Mouse (Mus musculus) naive thymus-derived CD4-positive, alpha-beta T cell, adult 2 months (primary cell): ENCODE results near the gene Atp6v1d.

Experiments used
- DNase-seq: peaks from one replicate; pipeline ENCODE4 v3.0.0-alpha.2; 2011; ENCODE audit warnings: low read depth

The Atp6v1d gene

GRCm38 (mm10) chr12:78861496-78862253, at the start of gene Atp6v1d, which contains the start of gene Eif2s1:
Gene Atp6v1d (minus strand): TSS chr12:78861638.
Gene Eif2s1 (plus strand): TSS chr12:78861819.
- DNase-seq: peak; percentile 98

- DNase-seq: no peak
Observed at GRCm38 (mm10) chr12:78910684-78911461, 49.4 kb upstream of the Atp6v1d start.

- no peak for DNase-seq
Observed at GRCm38 (mm10) chr12:78908081-78908605, 46.7 kb upstream of the Atp6v1d start.

- DNase-seq: peak; percentile 50
Observed at GRCm38 (mm10) chr12:78906707-78907162, 45.3 kb upstream of the Atp6v1d start, which contains the start of gene Plek2. Gene Plek2 (minus strand): TSS chr12:78906964.

GRCm38 (mm10) chr12:78904499-78904898, 43.1 kb upstream of the Atp6v1d start:
- DNase-seq: no peak

- DNase-seq: no peak
Observed at GRCm38 (mm10) chr12:78903313-78903712, 41.9 kb upstream of the Atp6v1d start.

- DNase-seq: no peak
Observed at GRCm38 (mm10) chr12:78901467-78901866, 40.0 kb upstream of the Atp6v1d start.

GRCm38 (mm10) chr12:78897861-78898260, 36.4 kb upstream of the Atp6v1d start:
- no peak for DNase-seq

- no peak for DNase-seq
Observed at GRCm38 (mm10) chr12:78891149-78891548, 29.7 kb upstream of the Atp6v1d start.

- DNase-seq: no peak
Observed at GRCm38 (mm10) chr12:78890062-78890461, 28.6 kb upstream of the Atp6v1d start.

GRCm38 (mm10) chr12:78874581-78874980, 13.1 kb upstream of the Atp6v1d start:
- DNase-seq: no peak

- no peak for DNase-seq
Observed at GRCm38 (mm10) chr12:78868115-78868514, 6.7 kb upstream of the Atp6v1d start.

- DNase-seq: peak; percentile 38
Observed at GRCm38 (mm10) chr12:78865434-78865833, 4.0 kb upstream of the Atp6v1d start.

- no peak for DNase-seq
Observed at GRCm38 (mm10) chr12:78862254-78862730, 854 bp upstream of the Atp6v1d start.

GRCm38 (mm10) chr12:78860921-78861495, 430 bp downstream of the Atp6v1d start:
- DNase-seq: no peak

- no peak for DNase-seq
Observed at GRCm38 (mm10) chr12:78848246-78848645, 13.2 kb downstream of the Atp6v1d start.

- DNase-seq: no peak
Observed at GRCm38 (mm10) chr12:78842429-78842828, 19.0 kb downstream of the Atp6v1d start.

GRCm38 (mm10) chr12:78839906-78840305, 21.5 kb downstream of the Atp6v1d start:
- DNase-seq: no peak

- no peak for DNase-seq
Observed at GRCm38 (mm10) chr12:78834496-78834895, 26.9 kb downstream of the Atp6v1d start.

- peak; percentile 7 for DNase-seq
Observed at GRCm38 (mm10) chr12:78814437-78814836, 47.0 kb downstream of the Atp6v1d start.

- no peak for DNase-seq
Observed at GRCm38 (mm10) chr12:78801836-78802235, 59.6 kb downstream of the Atp6v1d start.

GRCm38 (mm10) chr12:78800036-78800435, 61.4 kb downstream of the Atp6v1d start:
- DNase-seq: no peak
